Mouse (Mus musculus) neural tube, embryonic 11.5 days (tissue): ENCODE results near the gene Lhx3. TPM values are rescaled to one million over a fixed set of nuclear protein-coding genes. Genes with fewer than 3 reads are reported as not detected.

Experiments used
- ATAC-seq: fragments of 200-750 bp; cut with Nextera tagmentation; 2 replicates; pipeline ENCODE4 v1.8.0; 2017; ENCODE audit warnings: moderate number of reproducible peaks, mild to moderate bottlenecking, moderate TSS enrichment, moderate library complexity; ENCODE audit not compliant: insufficient read depth, low FRiP score, low TSS enrichment
- DNase-seq: peaks from one replicate; pipeline ENCODE4 v3.0.0-alpha.2; 2015; ENCODE audit warnings: low spot score
- H3K27ac ChIP-seq: fragments of 300-500 bp; sonication (generic); 2 replicates; pipeline ENCODE4 v1.5.1; 2014; ENCODE audit warnings: low read depth, mild to moderate bottlenecking, low read length
- H3K27me3 ChIP-seq: fragments of 300-500 bp; sonication (generic); 2 replicates; pipeline ENCODE4 v1.6.1; 2014; ENCODE audit warnings: mild to moderate bottlenecking, low read length, mixed read lengths; ENCODE audit not compliant: control insufficient read depth, insufficient read depth
- H3K36me3 ChIP-seq: fragments of 300-500 bp; sonication (generic); 2 replicates; pipeline ENCODE4 v1.6.1; 2014; ENCODE audit warnings: mild to moderate bottlenecking, low read length, moderate library complexity, mixed read lengths; ENCODE audit not compliant: control insufficient read depth, insufficient read depth
- H3K4me1 ChIP-seq: fragments of 300-500 bp; sonication (generic); 2 replicates; pipeline ENCODE4 v1.6.1; 2014; ENCODE audit warnings: low read length, mixed read lengths; ENCODE audit not compliant: control insufficient read depth, insufficient read depth
- H3K4me2 ChIP-seq: fragments of 300-500 bp; sonication (generic); 2 replicates; pipeline ENCODE4 v1.6.1; 2014; ENCODE audit warnings: low read depth, mild to moderate bottlenecking, moderate library complexity
- H3K4me3 ChIP-seq: fragments of 300-500 bp; sonication (generic); 2 replicates; pipeline ENCODE4 v1.5.1; 2014; ENCODE audit warnings: low read depth, low read length
- H3K9ac ChIP-seq: fragments of 300-500 bp; sonication (generic); 2 replicates; pipeline ENCODE4 v1.6.1; 2014; ENCODE audit warnings: mild to moderate bottlenecking, low read length
- H3K9me3 ChIP-seq: fragments of 300-500 bp; sonication (generic); 2 replicates; pipeline ENCODE4 v1.6.1; 2016; ENCODE audit warnings: low read length; ENCODE audit not compliant: control insufficient read depth
- WGBS: fragments of 180-500 bp; shearing (Covaris S2); extraction: QIAGEN DNeasy Blood & Tissue Kit; methylation state at CpG from one replicate; pipeline ENCODE4 v1.1.7; 2014; 5-methylcytosine and 5-hydroxymethylcytosine counted together
- polyA plus RNA-seq: library from polyadenylated mRNA; unstranded; fragments of >200 nt; fragmentation: Nextera tagmentation; extraction: Ambion mirVana; gene quantifications from 2 replicates; pipeline ENCODE4 v1.2.1, GENCODE M21; 2014

The Lhx3 gene
- polyA plus RNA-seq, 1 experiment from 2014 or later: 25.3 TPM

DNA sequence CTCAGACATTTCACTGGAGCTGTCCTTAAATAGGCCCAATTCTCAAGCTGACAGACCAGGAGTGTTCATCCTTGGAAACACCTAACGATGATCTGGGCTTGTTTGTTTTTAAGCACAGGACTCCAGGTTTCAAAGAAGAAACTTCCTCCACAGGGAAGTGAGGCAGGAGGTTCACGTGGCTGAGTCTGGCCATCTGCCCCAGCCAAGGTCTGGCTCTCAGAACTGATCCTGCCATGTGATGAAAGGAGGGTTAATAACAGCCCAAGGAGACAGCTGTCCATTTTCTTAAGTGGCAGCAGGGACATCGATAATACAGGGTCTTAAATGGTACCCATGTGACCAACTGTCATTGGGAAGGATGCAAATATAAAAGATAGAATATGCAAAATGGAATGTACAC is 1.5 kb upstream of the Lhx3 start:
- 70% methylated on average over 3 of the region's 3 CpGs for WGBS
- H3K27ac ChIP-seq: 0 out of 2 replicates have a peak overlapping the region, but pooled peaks have one; percentile 34
- no peaks in the 10 kb centered on the region for H3K9me3 ChIP-seq
- peaks cover 35% of the 10 kb centered on the region for H3K27me3 ChIP-seq
- DNase-seq (no peak), ATAC-seq (no peak)
- H3K4me2 ChIP-seq: no peak overlapping the region
- no peak overlapping the region for H3K9ac ChIP-seq
- H3K36me3 ChIP-seq: peaks cover 13% of the 10 kb centered on the region
- peaks cover 20% of the 10 kb centered on the region for H3K4me1 ChIP-seq
- H3K4me3 ChIP-seq: no peak overlapping the region

DNA sequence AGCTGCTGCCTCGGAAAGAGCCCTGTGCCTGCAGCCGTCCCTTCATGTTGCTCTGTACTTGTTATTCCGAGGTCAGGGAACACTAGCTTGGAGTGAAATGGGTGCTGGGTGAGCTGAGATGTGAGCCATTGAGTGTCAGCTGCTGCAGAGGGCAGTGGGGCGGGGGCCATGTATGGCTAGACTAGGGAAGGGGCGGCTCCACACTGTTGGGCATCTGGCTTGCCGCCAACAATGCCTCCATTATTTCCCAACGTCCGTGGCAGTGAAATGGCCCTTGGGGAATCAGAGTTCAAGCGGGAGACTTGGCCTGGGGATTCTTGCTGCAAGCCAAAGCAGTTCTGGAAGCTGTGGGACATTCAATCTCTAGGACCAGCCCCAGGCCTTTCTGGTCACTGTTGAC is 530 bp downstream of the Lhx3 start:
- H3K36me3 ChIP-seq: peaks cover 12% of the 10 kb centered on the region
- ATAC-seq (no peak; the same call in 1 of the 2 replicates), DNase-seq (peak; percentile 52)
- no peak overlapping the region for H3K4me2 ChIP-seq
- WGBS: 7% methylated on average over 9 of the region's 9 CpGs
- no peak overlapping the region for H3K9ac ChIP-seq
- H3K9me3 ChIP-seq: no peaks in the 10 kb centered on the region
- H3K27me3 ChIP-seq: peaks cover 55% of the 10 kb centered on the region
- H3K4me1 ChIP-seq: peaks cover 24% of the 10 kb centered on the region
- no peak overlapping the region for H3K27ac ChIP-seq
- H3K4me3 ChIP-seq: 0 out of 2 replicates have a peak overlapping the region, but pooled peaks have one; percentile 8

DNA sequence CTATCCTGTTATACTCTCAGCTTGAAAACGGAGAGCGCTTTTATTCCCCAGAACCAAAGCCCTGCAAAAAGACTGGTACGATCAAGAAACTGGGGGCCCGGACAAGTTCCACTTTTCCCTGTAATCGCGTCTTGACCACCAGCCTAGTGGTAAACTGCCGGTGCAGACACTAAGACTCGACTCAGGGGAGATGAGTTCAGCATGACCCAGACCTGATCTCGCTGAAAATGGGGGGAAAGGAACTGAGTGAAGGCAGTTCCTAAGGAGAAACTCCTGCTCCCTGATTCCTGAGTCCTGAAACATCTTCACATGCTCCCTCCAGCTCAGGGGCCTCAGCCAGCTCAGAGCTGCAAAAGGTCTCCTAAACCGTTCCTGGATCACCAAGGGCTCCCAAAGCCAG is 2.3 kb downstream of the Lhx3 start:
- Histone ChIP-seq H3K4me3 (peak overlapping the region; percentile 23), H3K9ac (no peak overlapping the region)
- 9% methylated on average over 10 of the region's 10 CpGs for WGBS

DNA sequence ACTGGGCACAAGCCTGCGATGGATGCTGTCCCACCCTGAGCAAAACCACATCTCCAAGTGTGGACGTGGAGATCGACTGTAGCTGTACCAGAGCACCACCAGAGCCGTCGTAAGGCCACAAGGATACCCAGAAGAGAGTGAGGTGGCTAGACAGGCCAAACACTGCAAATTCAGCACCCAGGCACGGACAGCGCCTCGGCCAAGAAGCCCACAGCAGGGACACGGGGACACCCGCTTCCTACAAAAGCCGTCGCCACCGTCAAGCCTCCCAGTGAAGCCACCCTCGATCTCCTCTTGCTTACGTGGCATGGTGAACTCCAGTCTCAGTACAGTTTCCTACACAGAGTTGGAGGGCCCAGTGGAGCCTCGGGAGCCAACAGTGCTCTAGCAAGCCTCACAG is 3.0 kb downstream of the Lhx3 start:
- under 1% methylated on average over 16 of the region's 16 CpGs for WGBS
- H3K9me3 ChIP-seq: no peaks in the 10 kb centered on the region

More for the DNA sequence above, 2.3 kb downstream of the Lhx3 start:
- no peak for ATAC-seq
- no peak overlapping the region for H3K4me2 ChIP-seq
- peaks cover 5% of the 10 kb centered on the region for H3K36me3 ChIP-seq
- H3K27me3 ChIP-seq: peaks cover 73% of the 10 kb centered on the region
- H3K9me3 ChIP-seq: no peaks in the 10 kb centered on the region
- H3K4me1 ChIP-seq: peaks cover 28% of the 10 kb centered on the region
- H3K27ac ChIP-seq: no peak overlapping the region
- no peak for DNase-seq

DNA sequence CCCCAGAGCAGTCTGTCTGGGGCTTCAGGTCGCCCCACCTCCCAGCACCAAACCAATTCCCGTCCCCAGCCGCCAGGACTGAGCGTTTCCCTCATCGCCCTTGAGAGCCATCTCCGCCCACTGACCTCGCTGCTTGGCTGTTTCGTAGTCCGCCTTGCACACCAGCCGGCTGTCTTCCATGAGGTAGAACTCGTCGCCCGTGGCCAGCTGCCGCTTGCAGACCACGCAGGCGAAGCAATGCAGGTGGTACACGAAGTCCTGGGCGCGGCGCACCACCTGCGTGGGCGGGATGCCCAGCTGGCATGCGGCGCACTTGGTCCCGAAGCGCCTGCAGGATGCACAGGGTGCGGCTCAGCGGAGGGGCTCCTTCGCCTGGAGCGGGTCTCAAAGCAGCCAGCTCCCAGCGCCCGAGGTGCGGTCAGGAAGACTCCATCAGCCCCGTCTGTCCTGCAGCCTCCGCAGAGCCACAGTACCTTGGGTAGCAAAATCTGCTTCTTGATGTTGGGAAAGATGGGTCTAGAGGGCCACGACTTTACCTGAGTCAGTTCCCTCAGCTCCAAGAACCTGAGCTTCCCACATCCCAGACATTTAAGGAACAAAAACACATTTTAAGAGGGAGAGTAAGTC is 5.1 kb downstream of the Lhx3 start:
- Histone ChIP-seq H3K9me3 (no peaks in the 10 kb centered on the region), H3K36me3 (no peaks in the 10 kb centered on the region), H3K27me3 (peaks cover 100% of the 10 kb centered on the region), H3K4me1 (peaks cover 33% of the 10 kb centered on the region), H3K27ac (0 out of 2 replicates have a peak overlapping the region, but pooled peaks have one; percentile 27), H3K4me3 (peak overlapping the region; percentile 22), H3K9ac (peak overlapping the region; percentile 37), H3K4me2 (peak overlapping the region; percentile 29)
- under 1% methylated on average over 36 of the region's 36 CpGs for WGBS
- ATAC-seq: no peak
- peak; percentile 49 for DNase-seq

More for the DNA sequence above, 3.0 kb downstream of the Lhx3 start:
- Histone ChIP-seq H3K9ac (no peak overlapping the region), H3K27me3 (peaks cover 79% of the 10 kb centered on the region), H3K36me3 (no peaks in the 10 kb centered on the region), H3K4me2 (peak overlapping the region; percentile 10; the same call in 1 of the 2 replicates), H3K4me3 (peak overlapping the region; percentile 12; the same call in 1 of the 2 replicates), H3K4me1 (peaks cover 28% of the 10 kb centered on the region), H3K27ac (no peak overlapping the region)
- DNase-seq (peak; percentile 54), ATAC-seq (no peak)

DNA sequence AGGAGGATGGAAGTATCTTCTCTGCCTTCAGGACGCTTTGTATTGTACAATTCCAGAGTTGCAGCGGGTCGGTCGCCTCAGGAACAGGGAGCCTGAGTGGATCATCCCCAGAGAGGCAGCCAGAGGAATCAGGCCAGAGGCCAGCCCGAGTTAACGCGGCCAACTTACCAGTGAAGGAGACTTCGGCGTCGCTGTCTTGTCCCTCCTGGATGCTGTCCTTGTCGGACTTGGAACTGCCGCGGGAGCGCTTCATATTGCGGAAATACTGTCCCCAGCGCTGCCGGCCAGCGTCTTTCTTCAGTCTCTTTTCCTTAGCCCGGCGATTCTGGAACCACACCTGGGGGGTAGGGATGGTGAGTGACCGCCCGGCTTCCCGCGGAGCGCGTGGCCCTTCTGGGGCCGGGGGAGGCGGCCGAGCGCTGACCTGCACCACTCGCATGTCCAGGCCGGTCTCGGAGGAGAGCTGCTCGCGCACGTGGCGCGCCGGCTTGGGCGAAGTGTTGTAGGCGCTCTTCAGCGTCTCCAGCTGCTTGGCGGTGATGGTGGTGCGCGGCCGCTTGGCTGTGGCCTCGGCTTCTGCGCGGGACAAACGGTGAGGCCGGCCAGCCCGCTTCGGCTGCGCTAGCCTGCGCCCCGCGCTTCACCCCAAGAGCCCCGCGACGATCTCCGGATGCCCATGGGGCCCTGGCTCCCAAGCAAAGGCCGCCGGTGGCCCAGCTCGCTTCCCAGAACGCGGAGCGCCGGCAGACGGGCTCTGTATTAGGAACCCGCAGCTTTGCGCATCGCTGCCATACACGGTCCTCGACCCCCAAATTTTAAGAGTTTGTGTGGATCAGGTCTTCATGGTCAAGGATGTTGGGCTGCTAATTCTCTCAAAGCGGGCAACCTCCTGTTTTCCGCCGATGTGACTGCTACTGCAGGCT is 5.9 kb downstream of the Lhx3 start:
- Histone ChIP-seq H3K9me3 (no peaks in the 10 kb centered on the region), H3K9ac (peak overlapping the region; percentile 18; the same call in 1 of the 2 replicates), H3K27me3 (peaks cover 100% of the 10 kb centered on the region), H3K27ac (0 out of 2 replicates have a peak overlapping the region, but pooled peaks have one; percentile 27), H3K4me3 (peak overlapping the region; percentile 22), H3K4me2 (peak overlapping the region; percentile 29), H3K4me1 (peaks cover 25% of the 10 kb centered on the region), H3K36me3 (no peaks in the 10 kb centered on the region)
- ATAC-seq (no peak), DNase-seq (no peak)
- WGBS: under 1% methylated on average over 77 of the region's 77 CpGs

DNA sequence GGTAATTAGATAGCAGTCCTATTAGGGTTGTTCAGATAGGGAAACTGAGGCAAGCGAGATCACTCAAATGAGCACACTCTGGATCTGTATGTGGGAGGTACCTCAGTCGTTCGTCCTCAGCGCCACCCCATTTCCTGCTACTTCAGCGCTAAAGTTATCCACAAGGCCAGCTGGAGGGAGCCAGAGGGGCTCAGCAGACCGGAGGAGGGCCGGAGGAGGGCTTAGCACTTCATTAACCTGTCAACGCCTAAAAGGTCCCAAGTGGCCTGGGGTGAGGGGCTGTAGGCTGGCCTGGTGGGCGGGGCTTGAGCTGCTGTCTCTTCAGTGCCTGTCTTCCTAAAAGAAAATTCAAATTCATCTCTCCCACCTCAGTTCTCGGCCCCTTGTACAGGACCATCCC is 9.6 kb downstream of the Lhx3 start:
- Histone ChIP-seq H3K27me3 (peaks cover 86% of the 10 kb centered on the region), H3K9me3 (no peaks in the 10 kb centered on the region), H3K4me1 (peaks cover 14% of the 10 kb centered on the region), H3K9ac (no peak overlapping the region), H3K27ac (no peak overlapping the region), H3K4me3 (0 out of 2 replicates have a peak overlapping the region, but pooled peaks have one; percentile 1), H3K36me3 (no peaks in the 10 kb centered on the region), H3K4me2 (no peak overlapping the region)
- ATAC-seq (no peak), DNase-seq (peak; percentile 47)
- under 1% methylated on average over 10 of the region's 10 CpGs for WGBS

DNA sequence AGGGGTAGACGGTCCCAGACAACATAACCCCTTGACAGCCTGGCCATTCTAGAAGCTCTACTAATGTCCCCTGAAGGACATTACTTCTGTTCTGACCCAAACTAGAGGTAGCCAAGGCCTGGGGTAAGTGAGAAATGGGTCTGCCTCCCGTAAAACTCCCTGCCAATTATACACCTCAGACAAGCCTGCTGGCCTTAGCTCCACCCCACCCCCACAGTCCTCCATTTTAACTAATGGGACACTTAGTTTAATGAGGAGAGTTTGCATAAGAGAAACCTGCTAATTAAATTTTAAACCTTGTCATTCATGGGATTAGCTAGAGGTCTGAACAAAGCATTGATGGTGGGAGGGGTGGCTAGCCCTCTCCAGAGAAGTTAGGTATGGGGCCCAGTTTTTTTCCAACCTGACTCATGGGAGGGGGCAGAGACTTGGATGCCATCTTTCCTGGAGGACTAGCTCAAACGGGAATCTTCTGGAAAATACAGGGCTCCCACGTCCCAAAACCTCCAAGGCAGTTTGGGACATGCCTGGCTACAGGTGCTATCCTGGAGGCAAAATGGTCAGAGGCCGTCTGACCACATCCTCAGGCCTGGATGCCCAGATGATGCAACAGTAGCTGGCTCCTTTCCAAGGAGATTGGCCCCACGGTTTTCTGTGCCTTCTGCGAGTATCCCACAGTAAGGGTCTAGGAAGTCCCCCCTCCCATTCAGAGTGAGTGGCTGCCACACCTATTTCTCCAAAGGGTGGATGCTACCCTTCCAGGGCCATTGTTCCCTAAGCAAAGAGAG is 13.3 kb downstream of the Lhx3 start:
- H3K36me3 ChIP-seq: no peaks in the 10 kb centered on the region
- no peak overlapping the region for H3K9ac ChIP-seq
- H3K4me2 ChIP-seq: no peak overlapping the region
- no peak for ATAC-seq
- H3K4me3 ChIP-seq: no peak overlapping the region
- H3K9me3 ChIP-seq: no peaks in the 10 kb centered on the region
- 40% methylated on average over 7 of the region's 7 CpGs for WGBS
- H3K27me3 ChIP-seq: peaks cover 58% of the 10 kb centered on the region
- H3K27ac ChIP-seq: no peak overlapping the region
- peaks cover 6% of the 10 kb centered on the region; the same call in 1 of the 2 replicates for H3K4me1 ChIP-seq
- no peak for DNase-seq
